Mouse (Mus musculus) CH12.LX (cell line): ENCODE measurements around the gene Sec22c. TPM values are rescaled to one million over a fixed set of nuclear protein-coding genes. Genes with fewer than 3 reads are reported as not detected.

Experiments used
- DNase-seq: peaks from one replicate; pipeline ENCODE4 v3.0.0-alpha.2; 2013; ENCODE audit errors: extremely low read depth
- H3K27ac ChIP-seq: 2 replicates; pipeline ENCODE4 v1.5.1; 2012; ENCODE audit warnings: low read depth, mild to moderate bottlenecking, control low read depth, moderate library complexity; ENCODE audit not compliant: insufficient read depth
- H3K27me3 ChIP-seq: replicated peaks from 2 replicates; pipeline ENCODE3; 2012; ENCODE audit warnings: inconsistent platforms
- H3K36me3 ChIP-seq, 2 experiments: replicated peaks in 1 of 2; 2 replicates each; pipeline versions ENCODE3 to v1.6.1; 2012; ENCODE audit warnings: inconsistent platforms in 1 of 2, low read length in 1 of 2, mild to moderate bottlenecking in 1 of 2, mixed read lengths in 1 of 2, moderate library complexity in 1 of 2; ENCODE audit not compliant: control insufficient read depth in 1 of 2, insufficient read depth in 1 of 2
- H3K4me1 ChIP-seq, 2 experiments: 2 replicates each; pipeline ENCODE4 v1.6.1; 2012; ENCODE audit warnings: inconsistent platforms in 1 of 2, moderate library complexity in 1 of 2; ENCODE audit not compliant: insufficient read depth in 2 of 2, control insufficient read depth in 1 of 2
- H3K4me2 ChIP-seq: 2 replicates; pipeline ENCODE4 v1.6.1; 2012; ENCODE audit warnings: low read depth, mild to moderate bottlenecking, control low read depth; ENCODE audit not compliant: poor library complexity, insufficient read depth, severe bottlenecking
- H3K4me3 ChIP-seq, 3 experiments: fragments of 150-350 bp in 1 of 3; sonication (generic) in 1 of 3; replicated peaks in 1 of 3; 2 replicates each; pipeline versions ENCODE3 to v1.5.1; 2011 to 2012; ENCODE audit warnings: low read depth in 2 of 3, low read length in 2 of 3, mild to moderate bottlenecking in 2 of 3, moderate library complexity in 2 of 3, control low read depth in 1 of 3, improper control_type of control experiment in 1 of 3, inconsistent platforms in 1 of 3, mixed read lengths in 1 of 3; ENCODE audit not compliant: poor library complexity in 1 of 3
- H3K79me2 ChIP-seq: replicated peaks from 2 replicates; pipeline ENCODE4 v1.6.1; 2012; ENCODE audit warnings: mild to moderate bottlenecking, moderate library complexity; ENCODE audit not compliant: control insufficient read depth, poor library complexity, insufficient read depth, severe bottlenecking; ENCODE audit errors: extremely low read depth
- H3K9ac ChIP-seq: 2 replicates; pipeline ENCODE4 v1.6.1; 2012; ENCODE audit warnings: low read depth, mild to moderate bottlenecking, control low read depth, moderate library complexity; ENCODE audit not compliant: insufficient read depth
- H3K9me3 ChIP-seq: replicated peaks from 2 replicates; pipeline ENCODE3; 2012; ENCODE audit warnings: low read length, inconsistent platforms, mixed read lengths
- CTCF ChIP-seq, 2 experiments: IDR thresholded peaks in 1 of 2; conservative IDR thresholded peaks in 1 of 2; 2 replicates each; pipeline ENCODE4 v1.5.1; 2011 to 2012; ENCODE audit warnings: low read depth in 2 of 2, low read length in 2 of 2, improper control_type of control experiment in 1 of 2, inconsistent platforms in 1 of 2, mild to moderate bottlenecking in 1 of 2, moderate library complexity in 1 of 2
- ELF1 ChIP-seq: IDR thresholded peaks from 2 replicates; pipeline ENCODE4 v1.6.1; 2014; ENCODE audit warnings: low read depth, mild to moderate bottlenecking, inconsistent platforms, low read length, improper control_type of control experiment
- EP300 ChIP-seq: IDR thresholded peaks from 2 replicates; pipeline ENCODE4 v1.6.1; 2011; ENCODE audit warnings: low read length, improper control_type of control experiment
- IRF4 ChIP-seq: IDR thresholded peaks from 2 replicates; pipeline ENCODE4 v1.6.1; 2014; ENCODE audit warnings: low read depth, mild to moderate bottlenecking, inconsistent platforms, low read length, improper control_type of control experiment
- JUN ChIP-seq: IDR thresholded peaks from 2 replicates; pipeline ENCODE4 v1.6.1; 2011; ENCODE audit warnings: low read depth, mild to moderate bottlenecking, low read length, improper control_type of control experiment, moderate library complexity; ENCODE audit not compliant: insufficient read depth
- JUND ChIP-seq: conservative IDR thresholded peaks from 2 replicates; pipeline ENCODE4 v1.6.1; 2011; ENCODE audit warnings: low read depth, low read length, improper control_type of control experiment
- MEF2A ChIP-seq: IDR thresholded peaks from 2 replicates; pipeline ENCODE4 v1.6.1; 2014; ENCODE audit warnings: low read depth, mild to moderate bottlenecking, inconsistent platforms, low read length, improper control_type of control experiment, borderline replicate concordance
- NELFE ChIP-seq: IDR thresholded peaks from 2 replicates; pipeline ENCODE4 v1.6.1; 2011; ENCODE audit warnings: low read depth, low read length, improper control_type of control experiment
- POLR2A ChIP-seq: IDR thresholded peaks from 2 replicates; pipeline ENCODE4 v1.6.1; 2011; ENCODE audit warnings: low read depth, mild to moderate bottlenecking, improper control_type of control experiment, low read length
- POLR2AphosphoS2 ChIP-seq: IDR thresholded peaks from 2 replicates; pipeline ENCODE4 v1.6.1; 2011; ENCODE audit warnings: low read depth, low read length, improper control_type of control experiment
- RAD21 ChIP-seq: IDR thresholded peaks from 2 replicates; pipeline ENCODE4 v1.6.1; 2011; ENCODE audit warnings: low read depth, mild to moderate bottlenecking, low read length, improper control_type of control experiment, moderate library complexity
- SIN3A ChIP-seq: IDR thresholded peaks from 2 replicates; pipeline ENCODE4 v1.6.1; 2012; ENCODE audit warnings: low read length, improper control_type of control experiment, inconsistent platforms
- SMC3 ChIP-seq: IDR thresholded peaks from 2 replicates; pipeline ENCODE4 v1.6.1; 2011; ENCODE audit warnings: low read depth, low read length, improper control_type of control experiment
- TBP ChIP-seq: conservative IDR thresholded peaks from 2 replicates; pipeline ENCODE4 v1.6.1; 2011; ENCODE audit warnings: low read depth, low read length, improper control_type of control experiment
- UBTF ChIP-seq: IDR thresholded peaks from 2 replicates; pipeline ENCODE4 v1.6.1; 2012; ENCODE audit warnings: low read depth, mild to moderate bottlenecking, inconsistent platforms, low read length, improper control_type of control experiment, moderate library complexity
- ZKSCAN1 ChIP-seq: IDR thresholded peaks from 2 replicates; pipeline ENCODE4 v1.6.1; 2012; ENCODE audit warnings: low read depth, inconsistent platforms, low read length, improper control_type of control experiment, borderline replicate concordance
- dilution Hi-C: fragments of 300-500 bp; cut with MboI; formaldehyde crosslinking; loops from 2 replicates; pipeline ENCODE4 v1.14.3; 2020; ENCODE audit warnings: low sequenced_read_pairs; ENCODE audit not compliant: extremely low pct_unique_long_range_greater_than_20kb, extremely low pct_ligation_motif_present
- in situ Hi-C: fragments of 300-500 bp; cut with MboI; formaldehyde crosslinking; loops from 3 replicates; pipeline ENCODE4 v1.14.3; 2019; ENCODE audit warnings: low sequenced_read_pairs, low pct_ligation_motif_present, low pct_unique_long_range_greater_than_20kb, mixed read lengths
- polyA plus RNA-seq: library from polyadenylated mRNA; unstranded; fragments of >175 nt; gene quantifications from 2 replicates; pipeline ENCODE4 v1.2.1, GENCODE M21; 2012; ENCODE audit warnings: low read depth; ENCODE audit not compliant: insufficient read length
- total RNA-seq, 2 experiments: library from RNA; depleted of rRNA; stranded (reverse); fragments of 300-350 nt in 1 of 2; fragments of >200 nt in 1 of 2; gene quantifications; 2 replicates each; pipeline ENCODE4 v1.2.3; 2012 to 2014

Gene Sec22c
- total and polyA plus RNA-seq, 3 experiments, result 2.4 to 5.7 (median 4.0) TPM

- Histone ChIP-seq H3K4me3 (no peak overlapping the region), H3K4me1 (peaks cover 0 to 28% of the 10 kb centered on the region in 2 experiments; a peak in 2 of 4 replicates), H3K9ac (no peak overlapping the region), H3K9me3 (no peaks in the 10 kb centered on the region), H3K79me2 (no peaks in the 10 kb centered on the region), H3K27me3 (peaks cover 28% of the 10 kb centered on the region), H3K36me3 (no peaks in the 10 kb centered on the region), H3K4me2 (no peak overlapping the region), H3K27ac (no peak overlapping the region)
- TF ChIP-seq POLR2AphosphoS2, result no peak
- TF ChIP-seq IRF4, result no peak
- TF ChIP-seq SMC3, result no peak
- TF ChIP-seq POLR2A, result no peak
- no peak for TF ChIP-seq RAD21
- TF ChIP-seq NELFE, result no peak
- TF ChIP-seq JUN, result no peak
- TF ChIP-seq JUND, result no peak
- no peak for TF ChIP-seq TBP
- TF ChIP-seq ZKSCAN1, result no peak
- dilution Hi-C loops, result no loop called here
- no peak for DNase-seq
- in situ Hi-C loops, result no loop called here
Observed at GRCm38 (mm10) chr9:121635835-121636576, 69.3 kb downstream of the Sec22c start.

- in situ Hi-C loops (no loop called here), dilution Hi-C loops (no loop called here)
- no peak for DNase-seq
- Histone ChIP-seq H3K9ac (no peak overlapping the region), H3K4me3 (no peak overlapping the region), H3K27me3 (peaks cover 14% of the 10 kb centered on the region), H3K36me3 (no peaks in the 10 kb centered on the region), H3K4me1 (peaks cover 0 to 28% of the 10 kb centered on the region in 2 experiments; a peak in 2 of 4 replicates), H3K79me2 (no peaks in the 10 kb centered on the region), H3K4me2 (no peak overlapping the region), H3K9me3 (no peaks in the 10 kb centered on the region), H3K27ac (no peak overlapping the region)
- TF ChIP-seq ELF1 (no peak), MEF2A (no peak), UBTF (no peak), RAD21 (no peak), CTCF (conservative IDR thresholded peaks at IDR 0.05 in 1 of 2, IDR thresholded peaks at IDR 0.05 in 1 of 2; ENCODE audit: low read depth in 2 of 2, low read length in 2 of 2) (no peak), SIN3A (no peak), EP300 (no peak), ZKSCAN1 (no peak)
Observed at GRCm38 (mm10) chr9:121633306-121633705, 72.0 kb downstream of the Sec22c start.
